Mouse (Mus musculus) macrophage (primary cell): Measurements from ENCODE around the gene Ubac2. TPM values are rescaled to one million over a fixed set of nuclear protein-coding genes. Genes with fewer than 3 reads are reported as not detected.

Source experiments
- H3K27ac ChIP-seq: fragments of 350-480 bp; formaldehyde crosslinking; 2 replicates; pipeline ENCODE4 v1.9.0; 2021
- H3K36me3 ChIP-seq: fragments of 350-480 bp; formaldehyde crosslinking; 2 replicates; pipeline ENCODE4 v1.9.0; 2021; ENCODE audit errors: inconsistent target
- H3K4me3 ChIP-seq: fragments of 350-480 bp; formaldehyde crosslinking; 2 replicates; pipeline ENCODE4 v1.9.0; 2021; ENCODE audit errors: inconsistent target
- H3K79me2 ChIP-seq: fragments of 350-480 bp; formaldehyde crosslinking; 2 replicates; pipeline ENCODE4 v1.9.0; 2021; ENCODE audit errors: inconsistent target
- WGBS: methylation state at CpG from one replicate; pipeline ENCODE4 v1.1.7; 2026; ENCODE audit warnings: inconsistent platforms; ENCODE audit not compliant: missing documents; 5-methylcytosine and 5-hydroxymethylcytosine counted together
- polyA plus RNA-seq: library from polyadenylated mRNA; stranded (reverse); fragments of 250-400 nt; gene quantifications from 3 replicates; pipeline ENCODE4 v1.2.4, GENCODE M21; 2018; ENCODE audit warnings: inconsistent platforms

Ubac2 gene
- polyA plus RNA-seq, 1 experiment from 2014 or later, result 14.7 TPM

GRCm38 (mm10) chr14:121967095-121967494 is 88.7 kb downstream of the Ubac2 start:
- Histone ChIP-seq H3K4me3 (no peak overlapping the region), H3K79me2 (peaks cover 38% of the 10 kb centered on the region), H3K27ac (no peak overlapping the region), H3K36me3 (no peaks in the 10 kb centered on the region)
- 88% methylated on average over 4 of the region's 4 CpGs for WGBS

- Histone ChIP-seq H3K79me2 (peaks cover 5% of the 10 kb centered on the region; the same call in 1 of the 2 replicates), H3K27ac (no peak overlapping the region), H3K36me3 (no peaks in the 10 kb centered on the region), H3K4me3 (no peak overlapping the region)
- WGBS, result 100% methylated on average over 1 of the region's 1 CpGs
These were observed 92.0 kb downstream of the Ubac2 start for GRCm38 (mm10) chr14:121970402-121970801.

DNA sequence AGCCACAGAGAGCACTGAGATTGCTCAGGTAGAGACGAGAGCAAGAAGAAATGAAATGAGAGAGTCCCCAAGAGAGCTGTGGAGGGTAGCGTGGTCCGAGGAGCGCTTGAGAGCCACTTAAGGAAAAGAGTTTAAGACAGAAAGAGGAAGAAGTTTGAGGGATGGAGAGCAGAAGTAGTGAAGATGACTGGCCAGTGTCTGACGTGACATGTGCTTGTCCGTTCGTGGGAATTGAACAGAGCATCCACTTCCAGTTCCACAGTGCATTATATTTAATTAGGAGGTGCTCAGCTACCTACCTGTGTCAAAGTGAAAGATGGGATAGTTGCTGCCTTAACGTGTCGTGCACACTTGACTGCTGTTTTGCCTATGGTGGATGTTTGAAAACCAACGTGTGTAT is 94.7 kb downstream of the Ubac2 start:
- WGBS, result 57% methylated on average over 10 of the region's 10 CpGs
- no peak overlapping the region for H3K4me3 ChIP-seq
- H3K27ac ChIP-seq, result no peak overlapping the region
- no peaks in the 10 kb centered on the region; the same call in 1 of the 2 replicates for H3K79me2 ChIP-seq
- H3K36me3 ChIP-seq, result no peaks in the 10 kb centered on the region

DNA sequence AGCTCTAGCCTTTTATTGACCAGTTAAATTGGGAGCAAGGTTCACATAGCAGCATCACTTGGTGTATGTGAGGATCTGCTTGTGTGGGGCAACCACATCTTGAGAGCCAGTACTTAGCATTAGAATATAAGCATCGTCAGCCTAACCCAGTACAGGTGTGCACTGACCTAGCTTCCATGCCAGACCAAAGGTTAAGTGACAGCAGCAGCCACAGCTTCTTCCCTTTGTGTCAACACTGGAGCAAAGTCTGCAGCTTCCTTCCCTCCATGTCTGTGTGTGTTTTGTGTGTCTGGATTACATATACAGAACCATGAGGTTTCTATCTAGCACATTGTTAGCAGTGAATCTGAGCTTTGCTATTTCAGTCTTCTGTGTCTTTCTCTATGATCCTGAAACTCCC is 103.1 kb downstream of the Ubac2 start:
- Histone ChIP-seq H3K27ac (no peak overlapping the region), H3K4me3 (no peak overlapping the region), H3K36me3 (no peaks in the 10 kb centered on the region), H3K79me2 (no peaks in the 10 kb centered on the region; the same call in 1 of the 2 replicates)
- WGBS, result 100% methylated on average over 1 of the region's 1 CpGs

GRCm38 (mm10) chr14:121983009-121983933 is 104.9 kb downstream of the Ubac2 start:
- WGBS, result 46% methylated on average over 8 of the region's 8 CpGs
- Histone ChIP-seq H3K27ac (peak overlapping the region; percentile 91), H3K36me3 (no peaks in the 10 kb centered on the region), H3K79me2 (no peaks in the 10 kb centered on the region; the same call in 1 of the 2 replicates), H3K4me3 (no peak overlapping the region)

DNA sequence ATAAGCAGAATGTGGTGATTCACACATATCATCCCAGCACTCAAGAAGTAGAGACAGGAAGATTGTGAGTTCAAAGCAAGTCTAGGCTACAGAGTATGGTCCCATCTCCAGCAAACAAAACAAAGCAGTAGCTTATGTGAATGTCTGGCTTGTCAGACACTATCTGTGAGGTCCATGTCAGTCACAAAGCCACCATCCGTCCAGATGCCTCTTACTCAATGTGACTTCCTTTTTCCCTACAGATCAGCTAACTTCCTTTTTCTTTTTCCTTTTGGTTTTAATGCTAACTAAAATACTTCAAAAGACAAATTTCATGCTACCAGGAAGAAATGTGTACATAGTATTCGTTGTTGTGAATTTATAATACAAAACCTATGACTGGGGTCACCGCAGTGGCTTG is 107.1 kb downstream of the Ubac2 start:
- WGBS, result 8% methylated on average over 3 of the region's 3 CpGs
- Histone ChIP-seq H3K36me3 (no peaks in the 10 kb centered on the region), H3K79me2 (no peaks in the 10 kb centered on the region; the same call in 1 of the 2 replicates), H3K27ac (peak overlapping the region; percentile 91), H3K4me3 (no peak overlapping the region)

GRCm38 (mm10) chr14:121986028-121986427 is 107.6 kb downstream of the Ubac2 start:
- 70% methylated on average over 6 of the region's 6 CpGs for WGBS
- Histone ChIP-seq H3K36me3 (no peaks in the 10 kb centered on the region), H3K79me2 (no peaks in the 10 kb centered on the region; the same call in 1 of the 2 replicates), H3K27ac (peak overlapping the region; percentile 91), H3K4me3 (no peak overlapping the region)

DNA sequence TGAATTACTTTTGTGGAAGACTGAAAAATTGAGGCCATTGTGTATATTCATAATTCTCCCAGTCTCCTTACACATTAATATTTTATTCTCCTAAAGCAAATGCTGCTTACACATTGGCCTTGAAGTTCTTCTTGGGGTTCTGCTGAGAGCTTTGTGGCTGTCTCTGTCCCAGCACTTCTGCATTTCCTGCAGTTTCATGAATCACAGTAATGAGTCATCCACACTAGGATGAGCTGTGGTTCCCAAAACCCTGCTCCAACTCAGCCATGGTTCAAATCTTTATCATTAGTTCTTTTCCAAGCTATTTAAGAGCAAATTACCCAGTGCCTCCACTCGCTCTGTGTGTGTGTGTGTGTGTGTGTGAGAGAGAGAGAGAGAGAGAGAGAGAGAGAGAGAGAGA is 108.9 kb downstream of the Ubac2 start:
- H3K79me2 ChIP-seq, result no peaks in the 10 kb centered on the region; the same call in 1 of the 2 replicates
- no peak overlapping the region for H3K4me3 ChIP-seq
- H3K27ac ChIP-seq, result peak overlapping the region; percentile 91
- H3K36me3 ChIP-seq, result no peaks in the 10 kb centered on the region
- no CpG with 5 or more reads among the region's 1 CpGs for WGBS

- H3K27ac ChIP-seq, result peak overlapping the region; percentile 91
These were observed 109.3 kb downstream of the Ubac2 start for GRCm38 (mm10) chr14:121987691-121988090.

GRCm38 (mm10) chr14:121989331-121989730 is 110.9 kb downstream of the Ubac2 start:
- Histone ChIP-seq H3K27ac (peak overlapping the region; percentile 91; the same call in 1 of the 2 replicates), H3K79me2 (no peaks in the 10 kb centered on the region; the same call in 1 of the 2 replicates), H3K4me3 (no peak overlapping the region), H3K36me3 (no peaks in the 10 kb centered on the region)
- WGBS, result 93% methylated on average over 3 of the region's 3 CpGs

More at GRCm38 (mm10) chr14:121987691-121988090, 109.3 kb downstream of the Ubac2 start:
- 86% methylated on average over 4 of the region's 4 CpGs for WGBS
- Histone ChIP-seq H3K79me2 (no peaks in the 10 kb centered on the region; the same call in 1 of the 2 replicates), H3K36me3 (no peaks in the 10 kb centered on the region), H3K4me3 (no peak overlapping the region)

DNA sequence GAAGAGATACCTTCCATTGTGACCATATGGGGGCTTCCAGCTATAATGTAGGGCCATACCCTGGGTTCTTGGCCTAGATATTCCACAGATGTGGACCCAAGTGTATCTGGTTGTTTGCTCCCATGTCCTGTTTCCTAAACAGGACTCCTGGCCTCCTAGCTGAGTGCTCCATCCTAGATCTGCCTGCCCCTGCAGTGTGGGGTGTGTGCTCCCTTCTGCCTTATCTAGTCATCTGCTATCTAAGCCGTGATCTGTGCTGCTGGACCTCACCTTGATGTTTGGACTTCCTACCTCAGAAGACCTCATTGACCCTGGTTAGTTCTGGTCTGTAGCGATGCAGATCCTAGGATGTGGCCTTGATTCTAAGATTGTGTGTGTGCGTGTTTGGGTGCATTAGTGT is 111.4 kb downstream of the Ubac2 start:
- 100% methylated on average over 3 of the region's 3 CpGs for WGBS
- Histone ChIP-seq H3K4me3 (no peak overlapping the region), H3K36me3 (no peaks in the 10 kb centered on the region), H3K27ac (no peak overlapping the region), H3K79me2 (no peaks in the 10 kb centered on the region; the same call in 1 of the 2 replicates)

DNA sequence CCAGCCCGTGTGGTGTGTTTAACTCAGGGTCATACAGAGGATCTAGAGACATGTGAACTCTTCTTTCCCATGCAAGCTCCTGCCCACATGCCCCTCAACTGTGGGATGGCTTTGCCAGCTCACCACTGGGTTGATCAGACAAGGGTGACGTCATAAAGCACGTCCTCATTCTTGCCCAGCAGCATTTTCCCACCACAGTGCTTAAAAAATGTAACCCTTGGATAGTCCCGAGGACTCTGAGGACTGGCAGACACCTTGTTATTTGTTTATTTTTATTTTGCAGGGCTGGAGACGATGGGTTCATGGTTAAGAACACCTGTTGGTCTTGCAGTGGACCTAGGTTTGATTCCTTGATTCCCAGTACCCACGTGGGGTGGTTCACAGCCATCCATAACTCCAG is 112.5 kb downstream of the Ubac2 start:
- no peaks in the 10 kb centered on the region; the same call in 1 of the 2 replicates for H3K79me2 ChIP-seq
- H3K27ac ChIP-seq, result 0 out of 2 replicates have a peak overlapping the region, but pooled peaks have one; percentile 1
- H3K4me3 ChIP-seq, result no peak overlapping the region
- WGBS, result 92% methylated on average over 6 of the region's 6 CpGs
- H3K36me3 ChIP-seq, result no peaks in the 10 kb centered on the region

GRCm38 (mm10) chr14:121991921-121992320 is 113.5 kb downstream of the Ubac2 start:
- peak overlapping the region; percentile 49 for H3K27ac ChIP-seq
- no peaks in the 10 kb centered on the region; the same call in 1 of the 2 replicates for H3K79me2 ChIP-seq
- H3K4me3 ChIP-seq, result no peak overlapping the region
- H3K36me3 ChIP-seq, result no peaks in the 10 kb centered on the region

DNA sequence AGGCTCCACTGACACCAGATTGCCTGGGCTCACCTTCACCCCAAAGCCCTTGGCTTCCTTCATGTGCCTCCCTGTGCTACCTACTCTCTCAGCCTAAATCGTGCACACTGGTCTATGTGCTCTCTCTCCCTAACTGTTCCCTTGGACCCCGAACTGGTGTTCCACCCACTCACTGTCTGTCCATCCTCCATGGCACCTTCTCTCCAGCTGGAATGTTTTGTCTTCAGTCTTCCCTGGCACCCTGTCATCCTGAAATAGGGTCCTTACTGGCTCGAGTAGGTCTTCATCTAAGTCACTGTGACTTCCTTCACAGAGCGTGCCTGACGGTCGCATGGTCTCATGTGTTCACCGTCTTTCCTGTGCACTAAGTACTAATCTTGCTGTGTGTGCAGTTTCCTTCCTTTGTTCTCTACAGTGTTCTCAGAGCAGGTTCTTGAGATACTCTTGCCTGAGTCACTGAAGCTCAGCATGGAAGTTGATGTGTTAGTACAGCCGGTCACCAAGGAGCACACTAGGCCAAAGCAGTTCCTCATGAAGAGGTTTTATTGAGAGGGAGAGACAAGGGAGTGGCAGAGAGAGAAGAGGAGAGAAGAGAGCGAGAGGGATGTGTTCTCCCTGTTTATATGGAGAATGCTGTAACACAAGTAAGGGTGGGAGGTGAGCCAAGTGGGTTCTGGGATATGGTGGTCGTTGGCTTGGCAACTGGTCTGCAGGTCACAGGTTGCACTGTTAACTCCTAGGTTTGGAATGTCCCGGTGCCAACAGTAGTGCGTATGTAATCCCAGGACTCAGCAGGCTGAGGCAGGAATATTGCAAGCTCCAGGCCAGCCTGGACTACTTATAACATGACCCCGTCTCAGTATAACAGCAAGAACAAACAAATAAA is 114.2 kb downstream of the Ubac2 start:
- no peak overlapping the region for H3K4me3 ChIP-seq
- no peaks in the 10 kb centered on the region for H3K36me3 ChIP-seq
- 63% methylated on average over 13 of the region's 13 CpGs for WGBS
- H3K27ac ChIP-seq, result peak overlapping the region; percentile 49
- no peaks in the 10 kb centered on the region; the same call in 1 of the 2 replicates for H3K79me2 ChIP-seq
